Mouse (Mus musculus): ENCODE results near the gene Wtap. TPM values are rescaled to one million over a fixed set of nuclear protein-coding genes. Genes with fewer than 3 reads are reported as not detected.
"Not testable (repeated sequence)": the region's sequence is repeated elsewhere in the genome, so short reads cannot be mapped to it uniquely, and the experiment has no call there.

The Wtap gene
- polyA plus RNA-seq (2015; fragmentation: Nextera tagmentation; extraction: Ambion mirVana), result 166 and 170 TPM in 2 replicates

- peak within 1 kb of the TSS; percentile 91 for H3K4me2 ChIP-seq
- ATAC-seq, result no peak
- 76% methylated on average over 1 of the region's 1 CpGs for WGBS
- no peaks in the 10 kb centered on the region for H3K36me3 ChIP-seq (ENCODE audit: poor library complexity, severe bottlenecking)
- H3K4me3 ChIP-seq, result peak within 1 kb of the TSS; percentile 97
- H3K27me3 ChIP-seq, result no peaks in the 10 kb centered on the region
- H3K9me3 ChIP-seq (replicated peaks), result no peaks in the 10 kb centered on the region
- H3K27ac ChIP-seq, result peak within 1 kb of the TSS; percentile 99
- peak within 1 kb of the TSS; percentile 100 for H3K9ac ChIP-seq
- H3K4me1 ChIP-seq, result peaks cover 22% of the 10 kb centered on the region
Observed at GRCm38 (mm10) chr17:12994069-12994468, at the start of gene Wtap. Wtap (minus strand) TSS chr17:12994169.

GRCm38 (mm10) chr17:13036627-13037192, 42.7 kb upstream of the Wtap start:
- WGBS, result 96% methylated on average over 4 of the region's 12 CpGs
- H3K9ac ChIP-seq; H3K9me3 ChIP-seq (replicated peaks); H3K4me3 ChIP-seq; H3K36me3 ChIP-seq (ENCODE audit: poor library complexity, severe bottlenecking); H3K4me1 ChIP-seq; H3K27me3 ChIP-seq; H3K4me2 ChIP-seq; ATAC-seq; H3K27ac ChIP-seq: not testable (repeated sequence)

GRCm38 (mm10) chr17:13013316-13013715, 19.3 kb upstream of the Wtap start:
- H3K36me3 ChIP-seq (ENCODE audit: poor library complexity, severe bottlenecking), result peaks cover 54% of the 10 kb centered on the region
- H3K9me3 ChIP-seq (replicated peaks), result no peaks in the 10 kb centered on the region
- H3K4me3 ChIP-seq, result no peak overlapping the region
- H3K27me3 ChIP-seq, result no peaks in the 10 kb centered on the region
- no peak overlapping the region for H3K9ac ChIP-seq
- no peak overlapping the region for H3K4me2 ChIP-seq
- WGBS, result 71% methylated on average over 3 of the region's 3 CpGs
- no peak overlapping the region for H3K27ac ChIP-seq
- no peak for ATAC-seq
- peaks cover 9% of the 10 kb centered on the region for H3K4me1 ChIP-seq

- Histone ChIP-seq H3K27me3 (no peaks in the 10 kb centered on the region), H3K27ac (no peak overlapping the region), H3K4me1 (peaks cover 13% of the 10 kb centered on the region), H3K4me3 (no peak overlapping the region), H3K9ac (no peak overlapping the region), H3K36me3 (ENCODE audit: poor library complexity, severe bottlenecking) (peaks cover 40% of the 10 kb centered on the region), H3K9me3 (replicated peaks) (no peaks in the 10 kb centered on the region), H3K4me2 (no peak overlapping the region)
- no peak for ATAC-seq
- 39% methylated on average over 3 of the region's 3 CpGs for WGBS
Observed at GRCm38 (mm10) chr17:13009887-13010286, 15.9 kb upstream of the Wtap start.

- WGBS, result under 1% methylated on average over 10 of the region's 10 CpGs
- no peak for ATAC-seq
- peak overlapping the region; percentile 90 for H3K4me3 ChIP-seq
- peaks cover 13% of the 10 kb centered on the region for H3K4me1 ChIP-seq
- no peaks in the 10 kb centered on the region for H3K9me3 ChIP-seq (replicated peaks)
- peaks cover 27% of the 10 kb centered on the region for H3K36me3 ChIP-seq (ENCODE audit: poor library complexity, severe bottlenecking)
- H3K27me3 ChIP-seq, result no peaks in the 10 kb centered on the region
- H3K4me2 ChIP-seq, result peak overlapping the region; percentile 76
- 0 out of 2 replicates have a peak overlapping the region, but pooled peaks have one; percentile 75 for H3K27ac ChIP-seq
- H3K9ac ChIP-seq, result peak overlapping the region; percentile 86
Observed at GRCm38 (mm10) chr17:13008528-13008927, 14.6 kb upstream of the Wtap start.

- peak; percentile 98 for ATAC-seq
- Histone ChIP-seq H3K27ac (peak overlapping the region; percentile 75), H3K9me3 (replicated peaks) (no peaks in the 10 kb centered on the region), H3K4me2 (peak overlapping the region; percentile 76), H3K4me1 (peaks cover 13% of the 10 kb centered on the region), H3K36me3 (ENCODE audit: poor library complexity, severe bottlenecking) (peaks cover 20% of the 10 kb centered on the region), H3K4me3 (peak overlapping the region; percentile 90), H3K9ac (peak overlapping the region; percentile 86), H3K27me3 (no peaks in the 10 kb centered on the region)
- WGBS, result under 1% methylated on average over 71 of the region's 76 CpGs
Observed at GRCm38 (mm10) chr17:13007730-13008425, 13.9 kb upstream of the Wtap start.

GRCm38 (mm10) chr17:13006984-13007383, 13.0 kb upstream of the Wtap start:
- Histone ChIP-seq H3K4me2 (peak overlapping the region; percentile 76), H3K27ac (no peak overlapping the region), H3K27me3 (no peaks in the 10 kb centered on the region), H3K4me1 (peaks cover 13% of the 10 kb centered on the region), H3K9me3 (replicated peaks) (no peaks in the 10 kb centered on the region), H3K4me3 (peak overlapping the region; percentile 90; the same call in 1 of the 2 replicates), H3K9ac (peak overlapping the region; percentile 86), H3K36me3 (ENCODE audit: poor library complexity, severe bottlenecking) (peaks cover 13% of the 10 kb centered on the region)
- 45% methylated on average over 5 of the region's 5 CpGs for WGBS
- no peak for ATAC-seq

- 95% methylated on average over 2 of the region's 2 CpGs for WGBS
- H3K27ac ChIP-seq, result peak within 1 kb of the TSS; percentile 75; the same call in 1 of the 2 replicates
Observed at GRCm38 (mm10) chr17:13006546-13006945, 12.6 kb upstream of the Wtap start, which contains the start of gene Sod2. Sod2 (plus strand) TSS chr17:13006846.

GRCm38 (mm10) chr17:13004436-13004835, 10.5 kb upstream of the Wtap start:
- not testable (repeated sequence) for H3K9ac ChIP-seq; H3K27ac ChIP-seq; H3K36me3 ChIP-seq (ENCODE audit: poor library complexity, severe bottlenecking); H3K4me2 ChIP-seq; H3K4me3 ChIP-seq; ATAC-seq; H3K27me3 ChIP-seq; H3K9me3 ChIP-seq (replicated peaks)
- peaks cover 13% of the 10 kb centered on the region for H3K4me1 ChIP-seq
- WGBS, result 81% methylated on average over 2 of the region's 2 CpGs

More at GRCm38 (mm10) chr17:13006546-13006945, 12.6 kb upstream of the Wtap start, which contains the start of gene Sod2:
- H3K27me3 ChIP-seq; H3K36me3 ChIP-seq (ENCODE audit: poor library complexity, severe bottlenecking); H3K9me3 ChIP-seq (replicated peaks); ATAC-seq: not testable (repeated sequence)
- peak within 1 kb of the TSS; percentile 76 for H3K4me2 ChIP-seq
- peaks cover 13% of the 10 kb centered on the region for H3K4me1 ChIP-seq
- peak within 1 kb of the TSS; percentile 90 for H3K4me3 ChIP-seq
- H3K9ac ChIP-seq, result peak within 1 kb of the TSS; percentile 86

GRCm38 (mm10) chr17:13002243-13002642, 8.3 kb upstream of the Wtap start:
- H3K27me3 ChIP-seq; H3K9me3 ChIP-seq (replicated peaks); ATAC-seq; H3K9ac ChIP-seq; H3K4me3 ChIP-seq; H3K36me3 ChIP-seq (ENCODE audit: poor library complexity, severe bottlenecking); H3K4me1 ChIP-seq; H3K4me2 ChIP-seq; H3K27ac ChIP-seq: not testable (repeated sequence)
- WGBS, result 92% methylated on average over 5 of the region's 5 CpGs

- H3K27ac ChIP-seq, result no peak overlapping the region
- H3K4me3 ChIP-seq, result no peak overlapping the region
- H3K4me2 ChIP-seq, result no peak overlapping the region
- no peaks in the 10 kb centered on the region for H3K36me3 ChIP-seq (ENCODE audit: poor library complexity, severe bottlenecking)
- WGBS, result 68% methylated on average over 6 of the region's 6 CpGs
- no peaks in the 10 kb centered on the region for H3K4me1 ChIP-seq
- H3K9ac ChIP-seq, result no peak overlapping the region
- no peaks in the 10 kb centered on the region for H3K9me3 ChIP-seq (replicated peaks)
- no peaks in the 10 kb centered on the region for H3K27me3 ChIP-seq
- ATAC-seq, result no peak
Observed at GRCm38 (mm10) chr17:12999069-12999468, 5.1 kb upstream of the Wtap start.

GRCm38 (mm10) chr17:12997890-12998289, 3.9 kb upstream of the Wtap start:
- Histone ChIP-seq H3K4me1 (peaks cover 6% of the 10 kb centered on the region; the same call in 1 of the 2 replicates), H3K4me2 (no peak overlapping the region), H3K36me3 (ENCODE audit: poor library complexity, severe bottlenecking) (no peaks in the 10 kb centered on the region), H3K27ac (no peak overlapping the region), H3K9ac (no peak overlapping the region), H3K27me3 (no peaks in the 10 kb centered on the region), H3K4me3 (no peak overlapping the region), H3K9me3 (replicated peaks) (no peaks in the 10 kb centered on the region)
- ATAC-seq, result no peak
- WGBS, result 91% methylated on average over 5 of the region's 5 CpGs
